Mouse (Mus musculus): ENCODE data around the gene Adamtsl2.

DNA sequence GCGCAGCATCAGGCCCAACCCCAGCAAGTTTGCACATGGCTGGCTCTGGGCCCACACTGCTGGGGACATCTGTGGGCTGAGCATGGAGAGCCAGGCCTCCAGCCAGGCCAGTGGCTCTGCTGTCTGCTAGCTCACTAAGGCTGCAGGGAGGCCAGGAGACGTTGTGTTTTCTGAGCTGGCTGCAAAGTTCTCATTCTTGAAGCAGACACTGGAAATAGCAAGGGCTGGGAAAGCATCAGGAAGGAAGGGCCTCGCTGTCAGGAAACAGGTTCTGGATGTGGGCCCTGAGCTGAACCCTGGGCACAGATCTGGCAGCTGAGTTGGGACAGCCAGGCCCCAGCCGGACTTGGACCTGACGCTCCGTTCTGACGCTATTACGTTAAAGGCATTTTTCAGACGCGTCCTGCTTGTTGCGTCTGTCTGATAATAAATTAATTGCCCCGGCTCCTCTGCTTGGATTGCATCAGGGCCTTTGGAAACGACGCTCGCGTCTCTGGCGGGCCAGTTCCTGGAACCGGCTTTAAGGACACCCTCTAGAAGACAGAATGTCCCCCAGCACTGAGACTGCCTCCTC, 9.0 kb downstream of the Adamtsl2 start:
- no peak for TF ChIP-seq CTCF (conservative IDR thresholded peaks at IDR 0.05 in 1 of 2, IDR thresholded peaks at IDR 0.05 in 1 of 2; ENCODE audit: low read depth in 2 of 2, low read length in 2 of 2)
- no peak for TF ChIP-seq CHD2 (IDR thresholded peaks at IDR 0.05; ENCODE audit: low read length)
- TF ChIP-seq RCOR1 (conservative IDR thresholded peaks at IDR 0.05; ENCODE audit: low read depth, low read length), result no peak
- TF ChIP-seq TCF12 (IDR thresholded peaks at IDR 0.05; ENCODE audit: low read depth, low read length), result no peak
- no peak for TF ChIP-seq ZMIZ1 (IDR thresholded peaks at IDR 0.05; ENCODE audit: low read depth, low read length)

Data from CH12.LX (cell line).